21 mouse cellular contexts compared by ENCODE assay signal in the genomic region with DNA sequence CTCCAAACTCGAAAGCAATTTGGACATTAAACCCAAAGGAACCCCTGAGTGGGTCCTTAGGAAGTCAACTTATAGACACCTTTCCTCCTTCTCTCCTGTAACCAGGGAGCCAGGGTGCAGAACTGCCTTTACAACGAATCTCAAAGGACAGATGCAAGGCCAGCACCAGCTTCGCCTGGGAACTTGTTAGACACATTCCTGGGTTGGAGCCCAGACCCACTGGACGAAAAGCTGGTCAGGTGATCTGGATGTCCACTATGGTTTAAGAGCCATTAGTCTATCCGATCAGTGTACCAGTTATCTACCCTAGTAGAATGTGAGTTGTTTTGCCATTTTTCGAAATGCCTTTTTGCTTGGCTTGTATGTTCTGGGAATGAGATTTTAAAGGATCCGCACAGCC. TPM values are rescaled to one million over a fixed set of nuclear protein-coding genes. Genes with fewer than 3 reads are reported as not detected.
DNase-seq lines count a peak whose midpoint lies in the region; ATAC-seq and TF ChIP-seq lines count a peak whose summit lies in the region.
"Had no signal": no experiment of that assay in that cellular context is flagged by ENCODE, and none has a peak within 500 bp of the region (broad histone marks: within the 10 kb centered on the region; RNA-seq: fewer than 3 reads in every experiment).

No protein-coding gene starts in this region.

- no peak for TF ChIP-seq POLR2A in heart, adult 2 months (IDR thresholded peaks at IDR 0.05; ENCODE audit: insufficient read depth, low read depth, low read length)

- no peak overlapping the region for H3K9ac ChIP-seq in heart, adult 2 months (ENCODE audit: low read depth, low read length)
- no peak overlapping the region for H3K9ac ChIP-seq in heart, embryonic 12.5 days
- H3K9ac ChIP-seq in heart, embryonic 13.5 days = no peak overlapping the region
- no peak overlapping the region for H3K9ac ChIP-seq in hindbrain, embryonic 12.5 days
- H3K9ac ChIP-seq: embryonic facial prominence, embryonic 12.5 days; forebrain, embryonic 15.5 days; heart, embryonic 15.5 days; hindbrain, embryonic 13.5 days had no signal

- H3K27ac ChIP-seq in heart, adult 2 months = peak overlapping the region; percentile 12
- no peak overlapping the region for H3K27ac ChIP-seq in heart, embryonic 12.5 days (ENCODE audit: poor library complexity, severe bottlenecking)
- H3K27ac ChIP-seq in heart, embryonic 13.5 days (replicated peaks) = 0 out of 2 replicates have a peak overlapping the region, but pooled peaks have one; percentile 8
- no peak overlapping the region for H3K27ac ChIP-seq in hindbrain, embryonic 12.5 days
- H3K27ac ChIP-seq: embryonic facial prominence, embryonic 12.5 days; forebrain, embryonic 15.5 days; heart, embryonic 15.5 days; hindbrain, embryonic 13.5 days; hindbrain, postnatal 0 days had no signal

- no peak for TF ChIP-seq EP300 in heart, adult 2 months (IDR thresholded peaks at IDR 0.05; ENCODE audit: insufficient read depth, low read depth, low read length)

- no peaks in the 10 kb centered on the region for H3K9me3 ChIP-seq in heart, embryonic 12.5 days (replicated peaks)
- no peaks in the 10 kb centered on the region for H3K9me3 ChIP-seq in heart, embryonic 13.5 days
- H3K9me3 ChIP-seq in hindbrain, embryonic 12.5 days (replicated peaks) = no peaks in the 10 kb centered on the region
- H3K9me3 ChIP-seq: embryonic facial prominence, embryonic 12.5 days; forebrain, embryonic 15.5 days; heart, embryonic 15.5 days; hindbrain, embryonic 13.5 days had no signal

- no peak overlapping the region for H3K4me3 ChIP-seq in heart, adult 2 months
- H3K4me3 ChIP-seq in heart, embryonic 12.5 days = no peak overlapping the region
- no peak overlapping the region for H3K4me3 ChIP-seq in heart, embryonic 13.5 days
- no peak overlapping the region for H3K4me3 ChIP-seq in hindbrain, embryonic 12.5 days
- H3K4me3 ChIP-seq: embryonic facial prominence, embryonic 12.5 days; forebrain, embryonic 15.5 days; heart, embryonic 15.5 days; hindbrain, embryonic 13.5 days had no signal

- peak in 1 of 2 experiments; percentile 35 for DNase-seq in heart, adult 2 months
- DNase-seq in heart, postnatal 10 days = peak; percentile 28 to 33
- DNase-seq in layer of hippocampus, postnatal 14 days (ENCODE audit: low spot score in 2 of 2) = no peak
- DNase-seq: adrenal gland, adult 2 months; adrenal gland, postnatal 36 days; cerebellum, adult 11 months; cerebellum, adult 8-10 months; cerebellum, postnatal 14 days; gastrocnemius, postnatal 14 days; kidney, adult 11 months; kidney, adult 9 months had no signal

- H3K4me2 ChIP-seq in heart, embryonic 12.5 days = no peak overlapping the region
- H3K4me2 ChIP-seq in heart, embryonic 13.5 days = no peak overlapping the region
- H3K4me2 ChIP-seq in hindbrain, embryonic 12.5 days (replicated peaks) = no peak overlapping the region
- H3K4me2 ChIP-seq: embryonic facial prominence, embryonic 12.5 days; forebrain, embryonic 15.5 days; hindbrain, embryonic 13.5 days had no signal

- no peak for TF ChIP-seq CTCF in heart, adult 2 months (IDR thresholded peaks at IDR 0.05)

- H3K79me2 ChIP-seq in heart, adult 2 months (replicated peaks; ENCODE audit: control insufficient read depth, insufficient read depth, low read length) = no peaks in the 10 kb centered on the region

- no peak for ATAC-seq in heart, embryonic 12.5 days (ENCODE audit: insufficient number of reproducible peaks, low FRiP score)
- ATAC-seq in heart, embryonic 13.5 days (ENCODE audit: extremely low read depth, insufficient number of reproducible peaks, low FRiP score, low TSS enrichment) = no peak
- ATAC-seq in hindbrain, embryonic 12.5 days (ENCODE audit: low FRiP score) = no peak
- no peak for ATAC-seq in megakaryocyte, adult 5-6 weeks (ENCODE audit: poor library complexity, severe bottlenecking)
- ATAC-seq: forebrain, embryonic 15.5 days; hindbrain, postnatal 0 days had no signal

- 57% methylated on average over 7 of the region's 7 CpGs for WGBS in heart, adult 2 months
- WGBS in heart, embryonic 12.5 days = 69% methylated on average over 7 of the region's 7 CpGs
- WGBS in heart, embryonic 13.5 days = 74% methylated on average over 7 of the region's 7 CpGs
- 89% methylated on average over 7 of the region's 7 CpGs for WGBS in hindbrain, embryonic 12.5 days

- intact Hi-C loops in heart, adult 2 months (cut with DNase I) = loop anchor here (5.0 kb wide), 1 partner anchor 55 kb away; no protein-coding TSS in a partner anchor
- intact Hi-C loops in heart, postnatal 10 days (cut with DNase I) = loop anchor here (5.0 to 10.0 kb wide), 3 partner anchors 60 to 1990 kb away; no protein-coding TSS in a partner anchor

- H3K4me1 ChIP-seq in heart, adult 2 months (ENCODE audit: control insufficient read depth, insufficient read depth, low read length) = no peaks in the 10 kb centered on the region
- no peaks in the 10 kb centered on the region for H3K4me1 ChIP-seq in heart, embryonic 12.5 days (replicated peaks)
- peaks cover 6% of the 10 kb centered on the region for H3K4me1 ChIP-seq in heart, embryonic 13.5 days
- no peaks in the 10 kb centered on the region for H3K4me1 ChIP-seq in hindbrain, embryonic 12.5 days
- H3K4me1 ChIP-seq: embryonic facial prominence, embryonic 12.5 days; forebrain, embryonic 15.5 days; hindbrain, embryonic 13.5 days had no signal

- H3K27me3 ChIP-seq in heart, adult 2 months (ENCODE audit: control insufficient read depth, insufficient read depth, low read length) = no peaks in the 10 kb centered on the region
- no peaks in the 10 kb centered on the region for H3K27me3 ChIP-seq in heart, embryonic 12.5 days (replicated peaks)
- no peaks in the 10 kb centered on the region for H3K27me3 ChIP-seq in heart, embryonic 13.5 days (replicated peaks)
- no peaks in the 10 kb centered on the region for H3K27me3 ChIP-seq in hindbrain, embryonic 12.5 days
- H3K27me3 ChIP-seq: embryonic facial prominence, embryonic 12.5 days; forebrain, embryonic 15.5 days; heart, embryonic 15.5 days; hindbrain, embryonic 13.5 days had no signal

- H3K36me3 ChIP-seq in heart, adult 2 months (ENCODE audit: control insufficient read depth, insufficient read depth, low read length) = no peaks in the 10 kb centered on the region; the same call in 1 of the 2 replicates
- no peaks in the 10 kb centered on the region for H3K36me3 ChIP-seq in heart, embryonic 12.5 days
- H3K36me3 ChIP-seq in heart, embryonic 13.5 days = no peaks in the 10 kb centered on the region
- no peaks in the 10 kb centered on the region for H3K36me3 ChIP-seq in hindbrain, embryonic 12.5 days
- H3K36me3 ChIP-seq: embryonic facial prominence, embryonic 12.5 days; forebrain, embryonic 15.5 days; heart, embryonic 15.5 days; hindbrain, embryonic 13.5 days had no signal

RNA-seq across cellular contexts. Expression of a gene that starts 41.7 kb away (rescaled TPM):
- 1 to 10 TPM; 1.5 to 3.1 TPM for total RNA-seq in heart, adult 2 months (2021)
- not detected in 2 replicates for polyA plus RNA-seq in heart, adult 2 months (2012; rRNA removed)
- 0.87 and 1.1 TPM in 2 replicates for polyA plus RNA-seq in heart, embryonic 12.5 days (2016; fragmentation: Nextera tagmentation; extraction: Ambion mirVana)
- polyA plus RNA-seq in heart, embryonic 13.5 days (2015; fragmentation: Nextera tagmentation; extraction: Ambion mirVana) = 0.83 and 0.94 TPM in 2 replicates
- total RNA-seq in heart, postnatal 10 days (2021) = 1 to 10 TPM; 4.8 to 6.3 TPM
- polyA plus RNA-seq in hindbrain, embryonic 12.5 days (2016; fragmentation: Nextera tagmentation; extraction: Ambion mirVana) = 1.6 TPM in 1 of 2 replicates, not detected in the other
- 1 to 10 TPM in 1 of 2 experiments, under 1 TPM in 1; 0.90 to 1.4 TPM for total RNA-seq in layer of hippocampus, postnatal 14 days (2021)
- total RNA-seq in megakaryocyte, adult 5-6 weeks (2015) = 12.9 and 18.5 TPM in 2 replicates
- 5.9 and 8.3 TPM in 2 replicates for total RNA-seq in megakaryocyte, adult 5-6 weeks (2017)
- total RNA-seq: hindbrain, postnatal 0 days had no signal
- polyA plus RNA-seq: adrenal gland, adult 2 months; gonadal fat pad, adult 2 months; hindbrain, embryonic 13.5 days; hindbrain, postnatal 0 days had no signal

Comparison
In these comparisons a context has a peak if more than half of its experiments do, and no peak if none do; other contexts are left out.
1. H3K27ac ChIP-seq: peak in heart, adult 2 months (single experiment) and heart, embryonic 13.5 days (single experiment); none in heart, embryonic 12.5 days (single experiment) and hindbrain, embryonic 12.5 days (single experiment).
2. DNase-seq: peak in heart, postnatal 10 days (2 of 2); none in layer of hippocampus, postnatal 14 days (0 of 2).